Mouse (Mus musculus) stomach, embryonic 14.5 days (tissue): ENCODE measurements around the gene Hs6st1. TPM values are rescaled to one million over a fixed set of nuclear protein-coding genes. Genes with fewer than 3 reads are reported as not detected.

Source experiments
- ATAC-seq: fragments of 200-750 bp; cut with Nextera tagmentation; 2 replicates; pipeline ENCODE4 v1.8.0; 2017; ENCODE audit warnings: low read depth, moderate TSS enrichment; ENCODE audit not compliant: insufficient number of reproducible peaks, insufficient read depth, low FRiP score
- H3K27ac ChIP-seq: fragments of 300-500 bp; sonication (generic); 2 replicates; pipeline ENCODE4 v1.5.1; 2014; ENCODE audit warnings: mild to moderate bottlenecking, low read length, moderate library complexity, mixed read lengths
- H3K27me3 ChIP-seq: fragments of 300-500 bp; sonication (generic); 2 replicates; pipeline ENCODE4 v1.6.1; 2014; ENCODE audit warnings: low read length, control low read depth, mixed read lengths; ENCODE audit not compliant: control insufficient read depth, insufficient read depth
- H3K36me3 ChIP-seq: fragments of 300-500 bp; sonication (generic); 2 replicates; pipeline ENCODE4 v1.6.1; 2014; ENCODE audit warnings: mild to moderate bottlenecking, control low read depth, low read length, moderate library complexity, mixed read lengths; ENCODE audit not compliant: control insufficient read depth, insufficient read depth
- H3K4me1 ChIP-seq: fragments of 300-500 bp; sonication (generic); 2 replicates; pipeline ENCODE4 v1.6.1; 2014; ENCODE audit warnings: low read length, control low read depth, mixed read lengths; ENCODE audit not compliant: control insufficient read depth, insufficient read depth
- H3K4me2 ChIP-seq: fragments of 300-500 bp; sonication (generic); replicated peaks from 2 replicates; pipeline ENCODE4 v1.6.1; 2014; ENCODE audit warnings: low read depth, low read length, control low read depth
- H3K4me3 ChIP-seq: fragments of 300-500 bp; sonication (generic); 2 replicates; pipeline ENCODE4 v1.5.1; 2014; ENCODE audit warnings: low read depth, low read length, control low read depth
- H3K9ac ChIP-seq: fragments of 300-500 bp; sonication (generic); replicated peaks from 2 replicates; pipeline ENCODE4 v1.6.1; 2014; ENCODE audit warnings: low read depth, mild to moderate bottlenecking, control low read depth, low read length, moderate library complexity, mixed read lengths
- H3K9me3 ChIP-seq: fragments of 300-500 bp; sonication (generic); 2 replicates; pipeline ENCODE4 v1.6.1; 2016; ENCODE audit warnings: low read depth, low read length, control low read depth; ENCODE audit not compliant: control insufficient read depth
- WGBS: fragments of 180-500 bp; shearing (Covaris S2); extraction: QIAGEN DNeasy Blood & Tissue Kit; methylation state at CpG from one replicate; pipeline ENCODE4 v1.1.7; 2014; 5-methylcytosine and 5-hydroxymethylcytosine counted together
- polyA plus RNA-seq: library from polyadenylated mRNA; unstranded; fragments of >200 nt; fragmentation: Nextera tagmentation; extraction: Ambion mirVana; gene quantifications from 2 replicates; pipeline ENCODE4 v1.2.1, GENCODE M21; 2014

Hs6st1 gene
- polyA plus RNA-seq, 1 experiment from 2014 or later: 8.0 TPM

- Histone ChIP-seq H3K36me3 (peaks cover 2% of the 10 kb centered on the region; the same call in 1 of the 2 replicates), H3K27me3 (no peaks in the 10 kb centered on the region), H3K9ac (no peak overlapping the region), H3K27ac (no peak overlapping the region), H3K9me3 (no peaks in the 10 kb centered on the region), H3K4me1 (peaks cover 39% of the 10 kb centered on the region; the same call in 1 of the 2 replicates), H3K4me3 (no peak overlapping the region), H3K4me2 (no peak overlapping the region)
- 80% methylated on average over 4 of the region's 4 CpGs for WGBS
- no peak for ATAC-seq
These were observed 999 bp upstream of the Hs6st1 start for GRCm38 (mm10) chr1:36067201-36067600.

GRCm38 (mm10) chr1:36067611-36068010, 589 bp upstream of the Hs6st1 start:
- Histone ChIP-seq H3K27ac (no peak overlapping the region), H3K36me3 (peaks cover 2% of the 10 kb centered on the region; the same call in 1 of the 2 replicates), H3K9ac (peak overlapping the region; percentile 79; the same call in 1 of the 2 replicates), H3K4me2 (peak overlapping the region; percentile 91), H3K9me3 (no peaks in the 10 kb centered on the region), H3K27me3 (no peaks in the 10 kb centered on the region), H3K4me1 (peaks cover 39% of the 10 kb centered on the region; the same call in 1 of the 2 replicates), H3K4me3 (peak overlapping the region; percentile 76)
- ATAC-seq: no peak
- 29% methylated on average over 12 of the region's 12 CpGs for WGBS

DNA sequence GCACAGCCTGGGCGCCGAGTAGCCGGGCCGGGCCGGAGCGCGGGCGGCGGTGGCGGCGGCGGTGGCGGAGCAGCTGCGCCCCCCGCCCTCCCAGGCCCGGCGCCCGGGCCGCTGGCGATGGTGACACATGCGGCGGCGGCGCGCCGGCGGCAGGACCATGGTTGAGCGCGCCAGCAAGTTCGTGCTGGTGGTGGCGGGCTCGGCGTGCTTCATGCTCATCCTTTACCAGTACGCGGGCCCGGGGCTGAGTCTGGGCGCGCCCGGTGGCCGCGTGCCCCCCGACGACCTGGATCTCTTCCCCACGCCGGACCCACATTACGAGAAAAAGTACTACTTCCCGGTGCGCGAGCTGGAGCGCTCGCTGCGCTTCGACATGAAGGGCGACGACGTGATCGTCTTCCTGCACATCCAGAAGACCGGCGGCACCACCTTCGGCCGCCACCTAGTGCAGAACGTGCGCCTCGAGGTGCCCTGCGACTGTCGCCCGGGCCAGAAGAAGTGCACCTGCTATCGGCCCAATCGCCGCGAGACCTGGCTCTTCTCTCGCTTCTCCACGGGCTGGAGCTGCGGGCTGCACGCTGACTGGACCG, 426 bp downstream of the Hs6st1 start:
- Histone ChIP-seq H3K4me2 (peak overlapping the region; percentile 91), H3K9ac (peak overlapping the region; percentile 79), H3K9me3 (no peaks in the 10 kb centered on the region), H3K36me3 (peaks cover 2% of the 10 kb centered on the region; the same call in 1 of the 2 replicates), H3K27ac (peak overlapping the region; percentile 58; the same call in 1 of the 2 replicates), H3K4me3 (peak overlapping the region; percentile 76), H3K27me3 (no peaks in the 10 kb centered on the region), H3K4me1 (peaks cover 39% of the 10 kb centered on the region; the same call in 1 of the 2 replicates)
- no peak; the same call in 1 of the 2 replicates for ATAC-seq
- WGBS: under 1% methylated on average over 61 of the region's 76 CpGs

DNA sequence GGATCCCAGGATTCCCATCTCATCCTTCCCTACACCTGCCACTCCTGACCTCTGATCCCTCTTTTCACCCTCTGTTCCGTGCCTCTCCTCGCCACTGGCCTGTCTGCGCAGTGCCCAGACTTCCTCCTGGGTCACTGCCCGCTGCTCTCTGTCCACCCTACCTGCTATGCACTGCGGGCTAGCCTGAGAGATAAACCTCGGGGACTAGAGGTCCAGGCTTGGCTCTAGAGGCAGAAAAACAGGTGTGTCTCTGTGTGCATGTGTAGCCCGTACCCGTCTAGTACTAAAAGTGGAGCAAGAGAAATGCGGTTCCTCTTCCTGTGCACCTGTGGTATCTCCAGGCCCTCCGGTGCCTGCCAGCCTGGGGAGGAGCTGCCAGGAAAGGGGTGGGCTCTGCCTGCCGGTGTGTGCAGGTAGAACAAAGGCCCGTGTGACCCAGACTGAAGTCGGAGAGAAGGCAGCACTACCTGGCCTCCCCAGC, 1.1 kb downstream of the Hs6st1 start:
- H3K9ac ChIP-seq: peak overlapping the region; percentile 79
- peaks cover 39% of the 10 kb centered on the region; the same call in 1 of the 2 replicates for H3K4me1 ChIP-seq
- peaks cover 2% of the 10 kb centered on the region; the same call in 1 of the 2 replicates for H3K36me3 ChIP-seq
- H3K4me3 ChIP-seq: peak overlapping the region; percentile 76
- ATAC-seq: no peak; the same call in 1 of the 2 replicates
- no peaks in the 10 kb centered on the region for H3K27me3 ChIP-seq
- H3K9me3 ChIP-seq: no peaks in the 10 kb centered on the region
- WGBS: 2% methylated on average over 13 of the region's 13 CpGs
- peak overlapping the region; percentile 58; the same call in 1 of the 2 replicates for H3K27ac ChIP-seq
- peak overlapping the region; percentile 91 for H3K4me2 ChIP-seq

DNA sequence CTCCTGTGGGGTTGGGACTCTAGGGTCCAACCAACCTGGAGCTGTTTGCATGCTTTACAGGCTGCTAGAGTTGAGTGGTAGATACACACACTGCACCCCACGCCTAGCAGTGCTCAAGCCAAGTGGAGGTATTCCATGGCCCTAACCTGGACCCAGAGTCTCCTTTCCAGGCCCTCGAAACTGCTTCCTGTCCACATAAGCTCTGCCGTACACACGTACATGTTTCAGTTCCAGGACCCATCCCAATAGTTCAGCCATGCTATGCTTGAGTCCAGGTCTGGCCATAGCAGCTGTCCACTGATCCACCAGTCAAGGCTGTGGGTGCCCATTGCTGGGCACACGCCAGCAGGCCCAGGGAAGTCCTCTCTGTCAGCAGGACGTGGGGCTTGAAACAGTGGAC, 2.0 kb downstream of the Hs6st1 start:
- no peaks in the 10 kb centered on the region for H3K27me3 ChIP-seq
- H3K36me3 ChIP-seq: peaks cover 2% of the 10 kb centered on the region; the same call in 1 of the 2 replicates
- H3K4me1 ChIP-seq: peaks cover 37% of the 10 kb centered on the region; the same call in 1 of the 2 replicates
- no peak overlapping the region for H3K27ac ChIP-seq
- peak overlapping the region; percentile 91 for H3K4me2 ChIP-seq
- H3K9me3 ChIP-seq: no peaks in the 10 kb centered on the region
- H3K4me3 ChIP-seq: peak overlapping the region; percentile 76
- no peak for ATAC-seq
- WGBS: 56% methylated on average over 6 of the region's 6 CpGs
- peak overlapping the region; percentile 79; the same call in 1 of the 2 replicates for H3K9ac ChIP-seq

DNA sequence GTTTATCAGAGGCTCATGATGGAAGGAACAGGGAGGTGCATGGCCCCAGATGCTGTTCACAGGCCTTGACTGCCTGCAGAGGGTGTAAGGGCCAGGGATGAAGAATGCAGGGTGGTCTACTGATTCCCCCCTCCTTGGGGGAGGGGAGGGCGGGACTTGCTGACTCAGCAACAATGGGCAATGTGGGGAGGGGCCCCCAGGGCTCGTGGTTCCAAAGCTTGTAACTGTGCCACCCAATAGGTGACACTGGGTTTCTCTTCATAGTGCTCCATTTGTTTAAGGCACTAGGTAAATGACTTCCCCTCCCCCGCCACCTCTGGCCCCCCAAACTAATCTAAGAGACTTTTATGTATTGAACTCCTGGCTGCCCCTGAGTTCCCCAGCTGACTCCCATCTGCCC, 2.5 kb downstream of the Hs6st1 start:
- Histone ChIP-seq H3K27me3 (no peaks in the 10 kb centered on the region), H3K9ac (peak overlapping the region; percentile 79; the same call in 1 of the 2 replicates), H3K4me1 (peaks cover 33% of the 10 kb centered on the region; the same call in 1 of the 2 replicates), H3K27ac (no peak overlapping the region), H3K4me3 (peak overlapping the region; percentile 76), H3K4me2 (peak overlapping the region; percentile 91), H3K36me3 (peaks cover 2% of the 10 kb centered on the region; the same call in 1 of the 2 replicates), H3K9me3 (no peaks in the 10 kb centered on the region)
- no peak for ATAC-seq
- 54% methylated on average over 3 of the region's 3 CpGs for WGBS

DNA sequence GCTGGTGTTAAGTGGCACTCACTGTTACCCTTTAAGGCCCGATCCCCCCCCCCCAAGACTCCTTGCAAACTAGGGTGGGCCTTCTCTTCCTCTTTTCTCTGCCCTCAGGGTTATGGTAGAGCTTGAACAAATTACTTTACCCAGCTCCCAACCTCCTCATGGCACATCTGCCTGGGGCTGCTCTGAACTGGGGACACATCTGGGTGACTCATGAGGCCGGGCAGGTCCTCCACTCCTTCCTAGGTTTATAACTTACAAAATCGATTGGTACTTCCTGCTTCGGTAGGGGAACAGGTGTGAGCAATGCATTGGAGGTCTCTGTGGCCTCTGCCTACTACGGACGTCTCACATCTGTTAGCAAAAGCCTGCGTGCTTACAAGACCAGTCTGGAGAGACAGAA, 3.0 kb downstream of the Hs6st1 start:
- Histone ChIP-seq H3K27ac (no peak overlapping the region), H3K4me2 (peak overlapping the region; percentile 91), H3K27me3 (no peaks in the 10 kb centered on the region), H3K9me3 (no peaks in the 10 kb centered on the region), H3K9ac (no peak overlapping the region), H3K4me3 (peak overlapping the region; percentile 76; the same call in 1 of the 2 replicates), H3K4me1 (peaks cover 33% of the 10 kb centered on the region; the same call in 1 of the 2 replicates), H3K36me3 (peaks cover 2% of the 10 kb centered on the region; the same call in 1 of the 2 replicates)
- WGBS: 60% methylated on average over 7 of the region's 7 CpGs
- ATAC-seq: no peak

DNA sequence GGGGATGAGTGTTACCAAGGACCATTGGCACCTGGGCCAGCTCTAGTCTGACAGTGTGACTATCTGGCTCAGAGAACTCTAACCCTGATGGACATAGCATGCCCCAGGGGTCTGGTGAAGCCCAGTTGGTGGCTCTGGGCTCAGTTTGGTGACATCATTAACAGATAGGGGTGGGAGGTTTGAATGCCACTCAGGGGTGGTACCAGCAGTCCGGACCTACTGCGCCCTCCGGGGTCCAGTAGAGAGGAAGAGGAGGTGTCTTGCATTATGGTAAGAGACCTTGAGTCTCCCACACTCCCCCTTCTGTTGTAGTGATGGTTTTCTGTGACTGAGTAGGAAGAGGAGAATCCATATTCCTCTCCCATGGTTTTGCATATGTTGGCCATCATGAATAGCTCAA, 3.4 kb downstream of the Hs6st1 start:
- 84% methylated on average over 3 of the region's 3 CpGs for WGBS
- Histone ChIP-seq H3K4me3 (no peak overlapping the region), H3K9me3 (no peaks in the 10 kb centered on the region), H3K4me1 (peaks cover 33% of the 10 kb centered on the region; the same call in 1 of the 2 replicates), H3K36me3 (peaks cover 2% of the 10 kb centered on the region; the same call in 1 of the 2 replicates), H3K9ac (no peak overlapping the region), H3K4me2 (peak overlapping the region; percentile 91), H3K27me3 (no peaks in the 10 kb centered on the region), H3K27ac (no peak overlapping the region)
- ATAC-seq: no peak
